21 mouse cellular contexts compared by ENCODE assay signal in genomic region chr7:96280795-96281194, GRCm38 (mm10).
DNase-seq lines count a peak whose midpoint lies in the region; ATAC-seq and TF ChIP-seq lines count a peak whose summit lies in the region.
"Had no signal": no experiment of that assay in that cellular context is flagged by ENCODE, and none has a peak within 500 bp of the region (broad histone marks: within the 10 kb centered on the region; RNA-seq: fewer than 3 reads in every experiment).

No protein-coding gene starts in this region.

- TF ChIP-seq CTCF in midbrain, postnatal 0 days (IDR thresholded peaks at IDR 0.05), result no peak

- DNase-seq in neural tube, embryonic 10.5 days (ENCODE audit: extremely low spot score, low spot score), result no peak
- DNase-seq in hindlimb bud, embryonic 11.5 days (ENCODE audit: extremely low spot score, low read depth, low spot score), result peak; percentile 14
- DNase-seq in midbrain, postnatal 0 days (ENCODE audit: low spot score), result no peak
- DNase-seq: adrenal gland, adult 8-10 months; cerebellum, adult 2 months; cerebellum, postnatal 36 days; heart, postnatal 4 days; kidney, adult 11 months; kidney, postnatal 36 days; lung, adult 18-20 months; lung, postnatal 14 days had no signal

- H3K27ac ChIP-seq in hindbrain, embryonic 15.5 days (replicated peaks), result no peak overlapping the region
- no peak overlapping the region for H3K27ac ChIP-seq in hindbrain, embryonic 13.5 days
- H3K27ac ChIP-seq in neural tube, embryonic 15.5 days (replicated peaks), result 0 out of 2 replicates have a peak overlapping the region, but pooled peaks have one; percentile 30
- no peak overlapping the region for H3K27ac ChIP-seq in limb, embryonic 13.5 days
- H3K27ac ChIP-seq in midbrain, postnatal 0 days (ENCODE audit: low read depth, low read length), result no peak overlapping the region
- H3K27ac ChIP-seq: heart, embryonic 10.5 days; kidney, embryonic 15.5 days; liver, embryonic 12.5 days; midbrain, embryonic 12.5 days had no signal

- H3K9me3 ChIP-seq in hindbrain, embryonic 15.5 days, result no peaks in the 10 kb centered on the region
- no peaks in the 10 kb centered on the region for H3K9me3 ChIP-seq in hindbrain, embryonic 13.5 days
- no peaks in the 10 kb centered on the region for H3K9me3 ChIP-seq in neural tube, embryonic 15.5 days (replicated peaks)
- H3K9me3 ChIP-seq in limb, embryonic 13.5 days, result no peaks in the 10 kb centered on the region
- H3K9me3 ChIP-seq in midbrain, postnatal 0 days (ENCODE audit: low read length), result no peaks in the 10 kb centered on the region
- H3K9me3 ChIP-seq: heart, embryonic 10.5 days; kidney, embryonic 15.5 days; liver, embryonic 12.5 days; midbrain, embryonic 12.5 days had no signal

- H3K4me2 ChIP-seq in hindbrain, embryonic 15.5 days, result no peak overlapping the region
- no peak overlapping the region for H3K4me2 ChIP-seq in hindbrain, embryonic 13.5 days
- no peak overlapping the region for H3K4me2 ChIP-seq in neural tube, embryonic 15.5 days
- no peak overlapping the region for H3K4me2 ChIP-seq in limb, embryonic 13.5 days (replicated peaks)
- H3K4me2 ChIP-seq in midbrain, postnatal 0 days (ENCODE audit: low read depth, low read length, poor library complexity, severe bottlenecking), result no peak overlapping the region
- H3K4me2 ChIP-seq: kidney, embryonic 15.5 days; liver, embryonic 12.5 days; midbrain, embryonic 12.5 days had no signal

- H3K36me3 ChIP-seq in hindbrain, embryonic 15.5 days, result no peaks in the 10 kb centered on the region
- no peaks in the 10 kb centered on the region for H3K36me3 ChIP-seq in hindbrain, embryonic 13.5 days
- H3K36me3 ChIP-seq in neural tube, embryonic 15.5 days, result no peaks in the 10 kb centered on the region
- no peaks in the 10 kb centered on the region for H3K36me3 ChIP-seq in limb, embryonic 13.5 days
- H3K36me3 ChIP-seq in midbrain, postnatal 0 days (ENCODE audit: insufficient read depth, low read length), result no peaks in the 10 kb centered on the region
- H3K36me3 ChIP-seq: heart, embryonic 10.5 days; kidney, embryonic 15.5 days; liver, embryonic 12.5 days; midbrain, embryonic 12.5 days had no signal

- no peak overlapping the region for H3K9ac ChIP-seq in hindbrain, embryonic 15.5 days
- H3K9ac ChIP-seq in hindbrain, embryonic 13.5 days, result no peak overlapping the region
- no peak overlapping the region for H3K9ac ChIP-seq in neural tube, embryonic 15.5 days (replicated peaks)
- H3K9ac ChIP-seq in limb, embryonic 13.5 days, result no peak overlapping the region
- H3K9ac ChIP-seq in midbrain, postnatal 0 days (replicated peaks; ENCODE audit: low read length, poor library complexity, severe bottlenecking), result no peak overlapping the region
- H3K9ac ChIP-seq: kidney, embryonic 15.5 days; liver, embryonic 12.5 days; midbrain, embryonic 12.5 days had no signal

- peaks cover 12% of the 10 kb centered on the region; the same call in 1 of the 2 replicates for H3K4me1 ChIP-seq in hindbrain, embryonic 15.5 days (replicated peaks)
- peaks cover 10% of the 10 kb centered on the region for H3K4me1 ChIP-seq in hindbrain, embryonic 13.5 days (replicated peaks)
- peaks cover 32% of the 10 kb centered on the region for H3K4me1 ChIP-seq in neural tube, embryonic 15.5 days
- H3K4me1 ChIP-seq in limb, embryonic 13.5 days, result peaks cover 36% of the 10 kb centered on the region
- no peaks in the 10 kb centered on the region; the same call in 1 of the 2 replicates for H3K4me1 ChIP-seq in midbrain, postnatal 0 days (ENCODE audit: insufficient read depth, low read length)
- H3K4me1 ChIP-seq: heart, embryonic 10.5 days; liver, embryonic 12.5 days had no signal

- no peak overlapping the region for H3K4me3 ChIP-seq in hindbrain, embryonic 15.5 days
- H3K4me3 ChIP-seq in hindbrain, embryonic 13.5 days, result no peak overlapping the region
- H3K4me3 ChIP-seq in neural tube, embryonic 15.5 days (replicated peaks), result no peak overlapping the region
- H3K4me3 ChIP-seq in limb, embryonic 13.5 days, result no peak overlapping the region
- H3K4me3 ChIP-seq in midbrain, postnatal 0 days (ENCODE audit: low read depth, low read length), result no peak overlapping the region
- H3K4me3 ChIP-seq: heart, embryonic 10.5 days; kidney, embryonic 15.5 days; left cerebral cortex, adult 2 months; liver, embryonic 12.5 days; midbrain, embryonic 12.5 days had no signal

- ATAC-seq in hindbrain, embryonic 15.5 days (ENCODE audit: low FRiP score, low read depth), result 0 out of 2 replicates have a peak, but pooled peaks have one; percentile 14
- ATAC-seq in hindbrain, embryonic 13.5 days (ENCODE audit: low FRiP score), result no peak
- ATAC-seq in neural tube, embryonic 15.5 days (ENCODE audit: low FRiP score), result 0 out of 2 replicates have a peak, but pooled peaks have one; percentile 15
- peak; percentile 40; the same call in 1 of the 2 replicates for ATAC-seq in limb, embryonic 13.5 days (ENCODE audit: low FRiP score, low read depth)
- no peak for ATAC-seq in erythroblast, adult 5-6 weeks (replicated peaks; ENCODE audit: low FRiP score, poor library complexity, severe bottlenecking)
- ATAC-seq in midbrain, postnatal 0 days (ENCODE audit: low FRiP score), result no peak
- ATAC-seq: liver, embryonic 12.5 days had no signal

- H3K27me3 ChIP-seq in hindbrain, embryonic 15.5 days, result no peaks in the 10 kb centered on the region
- no peaks in the 10 kb centered on the region for H3K27me3 ChIP-seq in hindbrain, embryonic 13.5 days
- no peaks in the 10 kb centered on the region for H3K27me3 ChIP-seq in neural tube, embryonic 15.5 days (replicated peaks)
- peaks cover 8% of the 10 kb centered on the region; the same call in 1 of the 2 replicates for H3K27me3 ChIP-seq in limb, embryonic 13.5 days
- H3K27me3 ChIP-seq in midbrain, postnatal 0 days (ENCODE audit: insufficient read depth, low read length), result no peaks in the 10 kb centered on the region
- H3K27me3 ChIP-seq: kidney, embryonic 15.5 days; liver, embryonic 12.5 days had no signal

- 69% methylated on average over 4 of the region's 4 CpGs for WGBS in hindbrain, embryonic 15.5 days
- 76% methylated on average over 4 of the region's 4 CpGs for WGBS in hindbrain, embryonic 13.5 days
- 52% methylated on average over 4 of the region's 4 CpGs for WGBS in neural tube, embryonic 15.5 days
- 20% methylated on average over 4 of the region's 4 CpGs for WGBS in limb, embryonic 13.5 days
- 71% methylated on average over 4 of the region's 4 CpGs for WGBS in midbrain, postnatal 0 days

Comparison
In these comparisons a context has a peak if more than half of its experiments do, and no peak if none do; other contexts are left out.
1. ATAC-seq: peak in hindbrain, embryonic 15.5 days (single experiment), neural tube, embryonic 15.5 days (single experiment) and limb, embryonic 13.5 days (single experiment); none in hindbrain, embryonic 13.5 days (single experiment), erythroblast, adult 5-6 weeks (single experiment) and midbrain, postnatal 0 days (single experiment).